Comparison of ENCODE assay signal across 18 mouse cellular contexts in the genomic region with DNA sequence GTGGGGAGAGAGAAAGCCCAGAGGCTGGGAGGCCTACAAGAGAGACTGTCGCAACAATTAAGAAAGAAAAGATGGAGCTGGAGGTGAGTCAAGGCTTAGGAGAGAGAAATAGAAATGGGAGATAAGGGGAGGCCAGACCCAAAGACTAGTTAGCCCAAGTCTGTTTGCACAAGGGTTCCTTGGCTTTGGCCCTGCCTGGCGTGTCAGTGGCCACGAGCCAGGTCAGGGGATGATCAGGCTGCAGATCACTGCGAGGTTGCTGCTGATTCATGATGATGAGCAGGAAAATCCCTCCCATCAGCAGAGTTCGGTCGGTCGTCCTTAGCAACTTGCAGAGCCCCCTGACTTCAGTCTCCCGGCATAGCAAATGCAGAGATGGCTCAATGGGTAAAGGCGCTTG. TPM values are rescaled to one million over a fixed set of nuclear protein-coding genes. Genes with fewer than 3 reads are reported as not detected.
A peak's percentile ranks its signal among the peaks of the same experiment; 100 is the strongest.
DNase-seq lines count a peak whose midpoint lies in the region; ATAC-seq and TF ChIP-seq lines count a peak whose summit lies in the region.
"Had no signal": no experiment of that assay in that cellular context is flagged by ENCODE, and none has a peak within 500 bp of the region (broad histone marks: within the 10 kb centered on the region; RNA-seq: fewer than 3 reads in every experiment).

No protein-coding gene starts in this region.

- H3K4me3 ChIP-seq in hindbrain, postnatal 0 days (ENCODE audit: low read length), result no peak overlapping the region
- no peak overlapping the region for H3K4me3 ChIP-seq in hindbrain, embryonic 16.5 days (ENCODE audit: low read length)
- H3K4me3 ChIP-seq: forebrain, embryonic 15.5 days; heart, embryonic 12.5 days; lung, embryonic 15.5 days had no signal

- WGBS in hindbrain, postnatal 0 days, result 44% methylated on average over 9 of the region's 9 CpGs
- WGBS in hindbrain, embryonic 16.5 days, result 55% methylated on average over 9 of the region's 9 CpGs

- no peaks in the 10 kb centered on the region for H3K36me3 ChIP-seq in hindbrain, postnatal 0 days (ENCODE audit: insufficient read depth, low read length)
- no peaks in the 10 kb centered on the region for H3K36me3 ChIP-seq in hindbrain, embryonic 16.5 days (ENCODE audit: control insufficient read depth, insufficient read depth, low read length)
- H3K36me3 ChIP-seq: forebrain, embryonic 15.5 days; heart, embryonic 12.5 days; lung, embryonic 15.5 days had no signal

- no peak for ATAC-seq in hindbrain, postnatal 0 days
- no peak for ATAC-seq in hindbrain, embryonic 16.5 days
- no peak for ATAC-seq in monocyte, adult 5-6 weeks (replicated peaks; ENCODE audit: insufficient number of reproducible peaks, low FRiP score, low TSS enrichment, poor library complexity, severe bottlenecking)
- ATAC-seq: forebrain, embryonic 15.5 days; inflammation-experienced regulatory T-cells, adult 6 months had no signal

- no peaks in the 10 kb centered on the region for H3K4me1 ChIP-seq in hindbrain, postnatal 0 days (ENCODE audit: insufficient read depth, low read length)
- no peaks in the 10 kb centered on the region; the same call in 1 of the 2 replicates for H3K4me1 ChIP-seq in hindbrain, embryonic 16.5 days (ENCODE audit: control insufficient read depth, insufficient read depth, low read depth, low read length)
- H3K4me1 ChIP-seq: forebrain, embryonic 15.5 days had no signal

- H3K27ac ChIP-seq in hindbrain, postnatal 0 days, result no peak overlapping the region
- no peak overlapping the region for H3K27ac ChIP-seq in hindbrain, embryonic 16.5 days (ENCODE audit: low read depth, low read length)
- H3K27ac ChIP-seq: forebrain, embryonic 15.5 days; lung, embryonic 15.5 days had no signal

- H3K9me3 ChIP-seq in hindbrain, postnatal 0 days (ENCODE audit: low read length), result no peaks in the 10 kb centered on the region
- no peaks in the 10 kb centered on the region for H3K9me3 ChIP-seq in hindbrain, embryonic 16.5 days (ENCODE audit: control insufficient read depth, low read length)
- H3K9me3 ChIP-seq: forebrain, embryonic 15.5 days; heart, embryonic 12.5 days; lung, embryonic 15.5 days had no signal

- no peak overlapping the region for H3K9ac ChIP-seq in hindbrain, postnatal 0 days (replicated peaks; ENCODE audit: low read length)
- H3K9ac ChIP-seq in hindbrain, embryonic 16.5 days (ENCODE audit: low read depth, low read length), result no peak overlapping the region
- H3K9ac ChIP-seq: forebrain, embryonic 15.5 days; heart, embryonic 12.5 days; lung, embryonic 15.5 days had no signal

- H3K27me3 ChIP-seq in hindbrain, postnatal 0 days (ENCODE audit: insufficient read depth, low read length), result no peaks in the 10 kb centered on the region
- H3K27me3 ChIP-seq in hindbrain, embryonic 16.5 days (replicated peaks; ENCODE audit: control insufficient read depth, insufficient read depth, low read length), result no peaks in the 10 kb centered on the region
- H3K27me3 ChIP-seq: forebrain, embryonic 15.5 days; heart, embryonic 12.5 days; lung, embryonic 15.5 days had no signal

- H3K4me2 ChIP-seq in hindbrain, postnatal 0 days (ENCODE audit: low read depth, low read length), result no peak overlapping the region
- H3K4me2 ChIP-seq in hindbrain, embryonic 16.5 days (ENCODE audit: low read length), result no peak overlapping the region
- H3K4me2 ChIP-seq: forebrain, embryonic 15.5 days; heart, embryonic 12.5 days; liver, embryonic 11.5 days; lung, embryonic 15.5 days had no signal

- TF ChIP-seq CTCF in hindbrain, postnatal 0 days (IDR thresholded peaks at IDR 0.05; ENCODE audit: low read depth), result no peak

- peak; percentile 8 for DNase-seq in hindbrain, postnatal 0 days (ENCODE audit: low spot score)
- peak; percentile 24 to 64 for DNase-seq in urinary bladder, postnatal 36 days (ENCODE audit: low spot score in 2 of 2)
- DNase-seq in urinary bladder, adult 2 months (ENCODE audit: low spot score), result no peak
- DNase-seq in adrenal gland, adult 2 months, result peak; percentile 87
- DNase-seq in spleen, postnatal 10 days (ENCODE audit: low spot score in 2 of 2), result no peak
- no peak for DNase-seq in lung, postnatal 25 days (ENCODE audit: low spot score)
- DNase-seq: cerebellum, adult 11-12 months; heart, postnatal 36 days; retina, postnatal 1 day; right cerebral cortex, postnatal 4 days; thymus, postnatal 4 days had no signal

RNA-seq across cellular contexts. Expression of a gene that starts 37.9 kb away (rescaled TPM):
- total RNA-seq in hindbrain, postnatal 0 days (2014; rRNA removed), result 89.5 and 89.6 TPM in 2 replicates
- polyA plus RNA-seq in hindbrain, postnatal 0 days (2015; fragmentation: Nextera tagmentation; extraction: Ambion mirVana), result 4.1 and 4.8 TPM in 2 replicates
- polyA plus RNA-seq in hindbrain, embryonic 16.5 days (2015; fragmentation: Nextera tagmentation; extraction: Ambion mirVana), result 3.7 and 3.8 TPM in 2 replicates
- polyA plus RNA-seq in urinary bladder, adult 2 months (2012; rRNA removed), result 98.3 and 138 TPM in 2 replicates
- 100 to 1,000 TPM; 395 to 486 TPM for total RNA-seq in adrenal gland, adult 2 months (2021)
- 751 and 799 TPM in 2 replicates for polyA plus RNA-seq in adrenal gland, adult 2 months (2012; rRNA removed)
- 16.5 to 56.6 TPM (median 24.3 TPM) in 3 replicates for total RNA-seq in monocyte, adult 5-6 weeks (2017)
- polyA plus RNA-seq: inflammation-experienced regulatory T-cells, adult 6 months had no signal

RNA-seq across cellular contexts. Expression of a gene that starts 40.7 kb away (rescaled TPM):
- total RNA-seq in hindbrain, postnatal 0 days (2014; rRNA removed), result 62.8 and 67.1 TPM in 2 replicates
- 165 and 169 TPM in 2 replicates for polyA plus RNA-seq in hindbrain, postnatal 0 days (2015; fragmentation: Nextera tagmentation; extraction: Ambion mirVana)
- 152 and 163 TPM in 2 replicates for polyA plus RNA-seq in hindbrain, embryonic 16.5 days (2015; fragmentation: Nextera tagmentation; extraction: Ambion mirVana)
- polyA plus RNA-seq in urinary bladder, adult 2 months (2012; rRNA removed), result 67.0 and 71.1 TPM in 2 replicates
- total RNA-seq in adrenal gland, adult 2 months (2021), result 100 to 1,000 TPM; 108 to 117 TPM
- 23.7 and 29.6 TPM in 2 replicates for polyA plus RNA-seq in adrenal gland, adult 2 months (2012; rRNA removed)
- 32.5 to 38.0 TPM (median 35.9 TPM) in 3 replicates for total RNA-seq in monocyte, adult 5-6 weeks (2017)

Comparison
In these comparisons a context has a peak if more than half of its experiments do, and no peak if none do; other contexts are left out.
1. DNase-seq: peak in hindbrain, postnatal 0 days (single experiment), urinary bladder, postnatal 36 days (2 of 2) and adrenal gland, adult 2 months (single experiment); none in urinary bladder, adult 2 months (single experiment), spleen, postnatal 10 days (0 of 2) and lung, postnatal 25 days (single experiment).
2. RNA of a gene that starts 37.9 kb away (polyA plus RNA-seq): 751 to 799 TPM in adrenal gland, adult 2 months and 98.3 to 138 TPM in urinary bladder, adult 2 months; 4.1 to 4.8 TPM in hindbrain, postnatal 0 days and 3.7 to 3.8 TPM in hindbrain, embryonic 16.5 days; every median in the first group is over 10 times any median in the second.